Mouse (Mus musculus): ENCODE data around the gene Rfc3. TPM values are rescaled to one million over a fixed set of nuclear protein-coding genes. Genes with fewer than 3 reads are reported as not detected.
"Not testable (repeated sequence)": the region's sequence is repeated elsewhere in the genome, so short reads cannot be mapped to it uniquely, and the experiment has no call there.

Rfc3 gene
- 10 to 100 TPM in 1 of 2 experiments, 1 to 10 TPM in 1; 7.5 to 11.7 TPM for total RNA-seq (2021)
- long read RNA-seq, experiment 1, partial matches to known transcripts, result 0 of 3 reads
- long read RNA-seq, experiment 1, other reads (novel, unspliced or antisense), result 0 of 3 reads
- long read RNA-seq, experiment 2, partial matches to known transcripts, result 0 of 7 reads
- long read RNA-seq, experiment 2, other reads (novel, unspliced or antisense), result 3 of 7 reads

DNA sequence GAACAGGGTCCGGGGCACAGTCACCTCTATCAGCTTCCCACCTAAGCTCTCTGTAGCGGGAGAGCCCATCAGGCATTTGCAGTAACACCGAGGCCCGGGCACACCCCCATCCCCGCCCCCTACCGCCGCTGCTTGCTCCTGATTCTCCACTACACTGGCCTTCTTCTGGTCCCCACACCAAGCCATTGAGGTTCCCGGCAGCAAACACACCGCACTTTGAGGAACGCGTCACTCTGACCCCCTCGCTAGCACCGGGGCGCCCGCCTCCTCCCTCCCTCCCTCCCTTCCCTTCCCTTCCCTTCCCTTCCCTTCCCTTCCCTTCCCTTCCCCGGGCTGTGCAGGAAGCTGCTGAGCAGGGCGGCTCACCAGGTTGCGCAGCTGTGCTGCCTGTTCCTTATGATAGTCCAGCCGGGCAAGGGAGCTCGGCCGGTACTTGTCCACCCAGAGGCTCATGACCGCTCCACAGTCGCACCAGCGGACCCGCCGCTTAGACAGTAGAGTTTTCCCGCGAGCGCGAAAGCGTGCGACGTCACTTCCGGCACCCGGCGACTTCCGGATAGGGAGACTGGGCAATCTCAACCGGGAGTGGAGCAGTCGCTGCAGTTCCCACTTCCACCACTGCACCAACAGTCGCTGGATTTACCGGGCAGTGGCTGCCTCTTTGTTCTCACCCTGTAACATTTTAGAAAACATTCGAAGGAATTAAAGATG lies at the start of gene Rfc3:
Gene Rfc3 (minus strand): TSS at position 543 of the 711 bp plus-strand sequence.
- peak; percentile 97 to 98 for DNase-seq (ENCODE audit: low spot score in 2 of 2)

DNA sequence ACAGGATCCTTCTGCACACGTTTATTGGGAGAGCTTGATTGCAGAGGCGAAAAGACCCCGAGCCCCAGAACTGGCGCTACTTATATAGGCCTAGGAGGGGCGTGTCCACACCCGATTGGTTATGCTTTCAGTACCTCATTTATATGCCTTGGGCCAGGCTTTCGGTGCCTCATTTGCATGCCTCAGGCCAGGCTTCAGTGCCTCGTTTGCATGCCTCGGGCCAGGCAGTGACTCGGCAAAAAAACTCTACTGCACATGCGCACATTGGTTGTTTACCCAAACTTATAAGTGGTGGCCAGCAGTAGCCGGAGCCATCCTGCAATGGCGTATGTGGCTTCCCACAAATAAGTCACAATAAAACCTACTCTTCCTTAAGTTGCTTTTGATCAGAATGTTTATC lies 42.6 kb upstream of the Rfc3 start:
- not testable (repeated sequence) for DNase-seq (ENCODE audit: low spot score in 2 of 2)

DNA sequence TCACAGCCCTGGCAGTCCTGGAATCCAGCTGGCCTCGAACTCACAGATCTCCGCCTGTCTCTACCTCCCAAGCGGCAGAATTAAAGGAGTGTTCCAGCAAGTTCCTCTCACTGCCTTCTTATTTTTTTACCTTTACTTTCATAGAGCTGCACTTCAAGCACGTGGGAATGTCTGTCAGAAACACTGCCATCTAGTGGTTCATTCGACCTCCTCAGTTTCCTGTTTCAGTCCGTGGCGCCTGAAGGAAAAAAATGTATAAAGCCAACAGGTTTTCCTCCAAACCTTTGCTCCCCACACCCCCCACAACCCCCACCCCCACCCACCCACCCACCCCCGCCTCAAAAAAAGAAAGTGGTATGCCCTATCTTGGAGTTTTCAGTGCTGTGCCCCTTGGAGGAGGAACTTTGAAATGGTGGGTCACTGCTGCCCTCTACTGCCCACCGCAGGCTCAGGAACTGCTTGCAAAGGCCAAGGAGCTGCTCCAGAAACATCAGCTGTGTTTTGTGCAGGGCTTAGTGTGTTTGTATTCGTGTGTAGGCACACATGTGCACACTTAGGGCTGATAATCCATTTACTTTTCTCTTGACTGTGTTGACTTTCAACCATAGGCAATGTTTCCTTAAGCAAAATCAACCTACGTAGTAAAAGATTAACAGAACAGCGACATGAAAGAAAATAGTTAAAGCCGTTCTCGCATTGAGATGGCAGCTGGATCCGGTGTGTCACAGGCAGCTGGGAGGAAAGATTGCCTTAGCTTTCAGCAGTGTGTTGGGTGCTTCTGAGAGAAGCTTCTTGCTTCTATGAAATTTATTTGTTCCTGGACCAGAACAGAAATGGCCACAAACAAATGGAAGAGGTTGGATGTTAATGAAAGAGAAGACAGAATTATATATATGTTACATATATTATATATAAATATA lies 35.8 kb upstream of the Rfc3 start:
- DNase-seq (ENCODE audit: low spot score in 2 of 2), result peak; percentile 79 to 81

DNA sequence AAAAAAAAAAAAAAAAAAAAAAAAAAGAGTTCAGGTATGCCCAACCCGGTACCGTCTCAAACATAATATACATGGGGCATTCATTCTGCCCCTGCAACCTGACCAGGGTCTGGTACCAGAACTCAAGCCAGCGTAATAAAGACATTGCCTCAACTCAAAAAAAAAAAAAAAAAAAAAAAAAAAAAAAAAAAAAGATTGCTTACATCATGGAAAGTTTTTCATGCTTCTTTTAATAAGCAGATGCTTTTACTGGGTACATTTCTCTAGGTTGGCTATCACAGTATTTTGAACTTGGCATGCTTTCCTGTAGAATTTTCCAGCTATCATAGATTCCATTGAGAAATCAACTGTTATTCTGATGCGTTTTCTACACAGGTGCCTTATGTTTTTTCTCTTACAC lies 11.2 kb upstream of the Rfc3 start:
- no peak for DNase-seq (ENCODE audit: low spot score in 2 of 2)

DNA sequence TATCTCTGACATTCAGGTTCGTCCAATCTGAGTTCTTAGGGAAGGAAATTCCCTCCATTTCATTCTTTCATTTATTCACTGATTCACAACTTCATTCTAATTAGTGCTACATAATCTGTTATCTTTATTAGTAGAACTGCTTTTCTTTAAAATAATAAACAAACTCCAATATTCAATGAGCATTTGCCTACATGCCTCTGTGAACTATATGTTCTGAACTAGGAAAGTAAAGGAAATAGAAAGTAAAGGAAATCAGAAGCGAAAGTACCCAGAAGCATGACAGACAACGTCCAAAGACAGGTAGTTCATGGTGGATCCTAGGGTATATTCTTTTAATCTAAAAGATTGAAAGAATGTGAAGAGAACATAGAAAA lies 356 bp upstream of the Rfc3 start:
- DNase-seq (ENCODE audit: low spot score in 2 of 2), result no peak

DNA sequence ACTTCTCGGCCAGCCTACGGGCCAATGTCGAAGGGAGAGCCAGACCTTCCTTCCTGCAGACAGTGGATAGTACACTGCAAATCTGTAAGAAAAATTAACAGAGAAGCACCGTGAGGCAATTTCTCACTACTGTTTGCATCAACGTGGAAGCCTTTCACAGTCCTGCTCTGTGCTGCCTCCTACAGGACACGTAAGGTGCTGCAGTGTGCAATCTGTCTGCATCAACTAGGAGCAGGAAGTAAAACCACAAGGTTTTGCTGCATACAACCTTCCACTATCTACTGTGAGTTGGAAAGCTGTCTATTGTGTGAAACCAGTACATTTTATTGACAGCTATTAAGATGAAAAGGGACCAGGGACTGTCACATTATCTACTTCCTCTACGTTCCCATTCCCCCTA lies 6.2 kb downstream of the Rfc3 start:
- no peak for DNase-seq (ENCODE audit: low spot score in 2 of 2)

DNA sequence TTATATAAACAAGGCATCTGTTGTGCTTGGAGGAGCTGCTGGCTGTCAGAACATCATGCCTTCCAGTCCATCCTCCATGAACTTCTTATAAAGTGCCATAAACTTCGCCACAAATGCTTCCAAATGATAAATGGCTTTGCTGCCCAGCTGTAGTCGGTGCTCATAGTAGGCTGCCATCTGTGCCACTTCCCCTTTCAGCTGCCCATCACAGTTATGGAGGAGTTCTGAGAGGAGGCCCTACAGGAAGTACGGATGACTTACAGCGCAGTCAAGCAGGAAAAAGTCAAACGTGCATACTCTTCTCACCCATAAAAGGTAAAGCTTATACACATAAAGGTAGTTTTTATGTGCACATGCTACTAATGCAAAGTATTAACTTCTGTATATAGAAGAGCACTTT lies 8.2 kb downstream of the Rfc3 start:
- no peak for DNase-seq (ENCODE audit: low spot score in 2 of 2)

DNA sequence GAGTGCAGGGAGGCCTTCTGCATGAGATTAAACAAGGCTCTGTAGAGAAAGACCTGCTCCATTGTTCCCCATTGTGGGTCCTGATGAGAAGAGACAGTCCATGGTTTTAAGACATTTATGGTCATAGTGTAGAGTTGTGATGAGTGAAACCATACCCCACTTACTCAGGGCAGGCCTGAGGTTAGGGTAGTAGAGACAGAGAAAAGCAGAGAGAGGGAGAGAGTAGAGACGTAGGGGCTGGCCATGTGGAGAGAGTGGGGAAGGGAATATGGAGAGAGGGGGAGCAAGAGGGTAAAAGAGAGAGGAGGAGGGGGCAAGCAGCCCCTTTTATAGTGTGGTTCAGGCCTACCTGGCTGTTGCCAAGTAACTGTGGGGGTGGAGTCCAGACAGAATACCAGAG lies 8.9 kb downstream of the Rfc3 start:
- no peak for DNase-seq (ENCODE audit: low spot score in 2 of 2)

DNA sequence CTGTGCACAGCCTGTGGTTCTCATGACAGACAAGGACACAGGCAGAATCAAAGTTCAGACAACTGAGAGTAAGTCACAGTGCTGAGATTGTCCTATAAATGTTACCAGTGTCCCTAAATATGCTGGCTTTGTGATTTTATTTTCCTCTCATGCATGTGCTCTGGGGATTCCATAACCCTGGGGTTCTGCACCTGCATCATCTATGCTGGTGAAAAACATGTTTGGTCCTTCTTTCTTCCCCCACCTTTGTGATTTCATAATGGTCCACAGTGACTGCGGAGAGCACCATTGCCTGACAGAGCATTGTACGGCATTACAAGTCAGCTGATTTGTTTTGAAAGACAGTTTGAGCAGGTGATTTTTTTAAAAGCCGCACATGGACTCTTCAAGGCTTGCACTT lies 45.1 kb downstream of the Rfc3 start, which contains the start of gene Vmn2r18:
Gene Vmn2r18 (minus strand): TSS at position 101 of the 400 bp plus-strand sequence.
- no peak for DNase-seq (ENCODE audit: low spot score in 2 of 2)

DNA sequence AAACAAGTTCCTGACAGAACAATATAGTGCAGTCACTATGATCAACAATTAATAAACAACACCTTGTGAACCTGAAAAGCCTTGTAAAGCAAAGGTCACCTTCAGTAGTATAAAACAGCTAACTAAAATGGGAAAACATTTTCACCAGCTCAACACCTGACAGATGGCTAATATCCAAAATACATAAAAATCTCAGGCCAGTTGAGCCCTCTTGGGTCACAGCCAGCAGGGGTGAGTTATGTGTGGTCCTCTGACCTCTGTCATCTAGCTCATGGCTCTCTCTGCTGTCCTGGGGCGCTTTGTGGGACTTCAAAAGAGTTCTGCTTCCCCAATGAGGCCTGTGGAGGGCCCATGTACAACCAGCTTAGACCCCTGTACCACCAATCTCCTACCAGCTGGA lies 49.3 kb downstream of the Rfc3 start:
- no peak for DNase-seq (ENCODE audit: low spot score in 2 of 2)

Other genes starting within 250 kb of the Rfc3 start
- gene Gm42906, start 223.1 kb downstream of the Rfc3 start, total RNA-seq (2021), result 1 to 10 TPM in 1 of 2 experiments, not detected in 1; 1.1 TPM
- not detected for gene Vmn2r18, start 45.2 kb downstream of the Rfc3 start, total RNA-seq (2021)